Mouse (Mus musculus): ENCODE measurements at regions not wholly inside any gene's neighbourhood (a gene's known extent, or its start where the extent isn't known, plus 50 kb on each side); places are given as distances from the start of the nearest gene placed in this dataset.

DNA sequence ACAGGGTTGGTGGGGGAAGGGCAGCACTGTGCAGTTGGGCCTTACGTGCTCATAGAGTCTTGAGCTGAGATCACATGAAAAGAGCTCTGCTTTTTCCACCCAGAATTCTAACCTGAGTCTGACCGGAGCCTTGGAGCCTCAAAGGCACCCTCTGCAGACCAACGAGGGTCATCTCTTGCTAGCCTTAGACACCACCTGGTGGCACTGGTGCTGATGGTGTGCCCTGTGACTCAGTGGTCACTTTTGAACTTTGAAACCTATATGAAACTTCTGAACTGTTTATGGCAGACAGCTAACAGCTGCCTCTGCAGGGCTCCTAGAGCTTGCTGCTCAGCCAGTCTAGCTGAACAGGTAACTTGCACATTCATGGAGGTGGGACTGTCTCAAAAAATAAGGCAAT is 118.5 kb downstream of the Zfp706 start:
- no peak for DNase-seq (ENCODE audit: low spot score in 2 of 2)

DNA sequence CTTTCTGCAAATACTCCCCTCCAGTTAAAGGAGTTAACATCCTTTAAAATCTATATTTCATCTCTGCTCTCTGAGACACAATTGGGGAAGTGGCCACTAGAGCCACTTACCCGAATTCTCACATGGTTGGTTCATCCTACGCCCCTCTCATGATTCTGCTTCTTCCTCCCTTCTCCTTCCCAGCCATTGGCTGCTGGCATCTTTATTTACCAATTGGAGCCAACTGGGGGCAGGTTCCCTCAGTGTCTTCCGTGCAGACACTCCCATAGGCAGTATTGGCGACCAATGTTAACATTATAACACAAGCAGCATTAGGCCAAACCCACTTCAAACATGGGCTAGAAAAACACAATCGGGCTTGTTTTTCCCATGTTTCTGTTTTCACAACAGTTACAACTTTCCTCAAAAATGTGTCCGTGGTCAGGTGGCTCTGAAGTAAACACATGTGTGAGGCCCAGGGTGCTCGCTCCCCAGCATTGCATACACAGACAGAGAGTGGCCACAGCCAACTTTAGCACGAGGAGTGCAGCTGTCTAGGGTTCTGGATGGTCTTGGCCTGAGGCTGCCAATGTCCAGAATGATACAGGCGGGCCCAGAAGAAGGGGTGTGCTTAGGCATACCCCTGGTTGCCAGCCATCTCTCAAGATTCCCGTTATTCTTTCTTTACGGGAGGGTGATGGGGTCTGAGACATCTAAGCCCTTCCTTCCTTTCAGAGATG is 119.1 kb downstream of the Zfp706 start:
- DNase-seq (ENCODE audit: low spot score in 2 of 2) = no peak

DNA sequence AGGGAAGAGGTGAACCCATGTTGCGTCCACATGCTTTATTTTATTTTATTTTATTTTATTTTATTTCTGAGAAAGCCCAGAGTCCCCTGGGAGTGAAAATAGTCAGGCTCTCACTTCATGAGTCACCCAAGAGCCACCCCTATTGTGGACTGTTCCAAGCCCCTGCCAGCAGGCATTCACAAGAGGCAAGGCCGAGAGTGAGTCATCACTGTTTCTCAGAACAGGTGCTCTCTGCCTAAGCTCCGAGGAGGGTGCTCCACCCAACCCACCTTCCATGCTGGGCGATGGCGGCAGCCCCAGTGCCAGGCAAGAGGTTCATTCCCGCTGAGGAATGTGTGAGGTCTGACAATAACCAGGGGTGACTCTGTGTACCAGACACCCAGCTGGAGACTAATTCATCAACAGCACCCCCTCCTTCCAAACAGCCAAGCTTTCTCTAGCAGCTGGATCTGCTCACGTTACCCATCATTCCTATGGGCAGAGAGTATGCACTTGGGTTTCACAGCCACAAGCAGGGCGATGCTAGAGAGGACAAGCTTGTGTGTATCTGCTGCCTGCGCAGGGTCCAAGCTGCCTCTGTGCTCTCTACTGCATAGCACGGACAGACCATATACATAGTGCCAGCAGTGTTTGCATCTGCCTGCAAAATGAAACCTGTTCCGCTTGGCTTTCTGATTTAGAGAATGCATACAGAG is 122.8 kb downstream of the Zfp706 start:
- no peak for DNase-seq (ENCODE audit: low spot score in 2 of 2)

DNA sequence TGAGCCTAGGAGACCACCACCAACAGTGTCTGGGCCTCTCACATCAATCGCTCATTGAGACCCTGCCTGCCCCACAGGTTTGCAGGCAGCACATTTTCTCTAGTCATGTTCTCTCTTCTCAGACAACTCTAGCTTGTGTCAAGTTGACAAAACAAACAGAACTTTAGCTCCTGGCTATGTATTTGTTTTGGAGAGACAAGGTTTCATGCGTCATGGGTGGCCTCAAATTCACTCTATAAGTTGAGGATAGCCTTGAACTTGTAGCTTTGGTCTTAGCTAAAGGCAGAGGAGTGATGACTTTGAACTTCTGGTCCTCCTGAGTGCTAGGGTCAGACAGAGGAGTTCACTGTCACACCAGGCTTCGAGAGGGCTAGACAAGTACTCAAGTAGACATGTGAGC is 123.5 kb downstream of the Zfp706 start:
- DNase-seq (ENCODE audit: low spot score in 2 of 2) = no peak

DNA sequence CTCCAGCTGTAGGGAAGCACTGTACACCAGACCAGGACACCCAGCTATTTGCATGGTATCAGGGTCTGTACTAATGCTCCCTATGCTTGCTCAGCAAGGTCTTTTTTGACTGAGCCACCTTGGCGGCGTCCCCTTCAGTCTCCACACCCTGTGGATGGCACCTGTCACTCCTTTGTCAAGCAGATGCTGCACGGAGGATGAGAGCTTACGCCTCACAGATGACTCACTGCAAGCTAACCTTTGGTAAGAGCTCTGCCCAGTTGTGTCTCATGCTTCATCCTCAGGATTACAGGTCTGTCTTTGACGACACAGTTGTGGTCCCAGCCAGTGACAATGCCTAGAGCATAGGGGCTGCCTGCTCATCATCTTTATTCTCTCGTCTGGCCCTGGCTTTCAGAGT is 124.4 kb downstream of the Zfp706 start:
- no peak for DNase-seq (ENCODE audit: low spot score in 2 of 2)

DNA sequence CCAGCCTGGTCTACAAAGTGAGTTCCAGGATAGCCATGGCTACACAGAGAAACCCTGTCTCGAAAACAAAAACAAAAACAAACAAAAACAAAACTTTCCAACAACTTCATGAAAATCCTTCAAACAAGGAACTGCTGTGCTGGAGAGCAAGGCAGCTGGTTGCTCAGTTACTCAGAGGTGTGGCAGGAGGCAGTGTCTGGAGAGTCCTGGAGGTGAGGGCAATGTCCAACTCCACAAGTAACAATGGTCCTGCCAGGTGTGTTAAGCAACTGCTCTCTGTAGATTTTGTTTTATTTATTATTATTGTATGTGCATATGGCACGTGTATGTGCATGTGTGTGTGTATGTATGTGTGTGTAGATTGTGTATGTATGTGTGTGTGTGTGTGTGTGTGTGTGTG is 126.0 kb downstream of the Zfp706 start:
- no peak for DNase-seq (ENCODE audit: low spot score in 2 of 2)

DNA sequence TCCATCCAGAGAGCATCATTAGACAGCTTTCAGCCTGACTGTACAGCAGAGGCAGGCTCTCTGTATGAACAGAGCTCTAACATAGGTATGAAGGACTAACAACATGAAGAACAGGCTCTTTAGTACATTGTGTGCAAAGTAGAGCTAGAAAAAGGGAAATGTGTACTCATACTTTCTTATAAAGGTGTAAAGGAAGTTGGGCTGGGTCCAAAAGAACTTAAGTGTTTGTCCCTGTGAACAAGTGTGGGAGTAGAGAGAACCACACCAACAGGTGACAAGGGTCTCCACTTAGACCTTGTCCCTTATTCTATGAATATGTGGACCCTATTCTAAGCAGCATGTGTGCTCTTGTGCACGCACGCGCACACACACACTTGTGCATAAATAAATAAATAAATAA is 127.0 kb downstream of the Zfp706 start:
- no peak for DNase-seq (ENCODE audit: low spot score in 2 of 2)

DNA sequence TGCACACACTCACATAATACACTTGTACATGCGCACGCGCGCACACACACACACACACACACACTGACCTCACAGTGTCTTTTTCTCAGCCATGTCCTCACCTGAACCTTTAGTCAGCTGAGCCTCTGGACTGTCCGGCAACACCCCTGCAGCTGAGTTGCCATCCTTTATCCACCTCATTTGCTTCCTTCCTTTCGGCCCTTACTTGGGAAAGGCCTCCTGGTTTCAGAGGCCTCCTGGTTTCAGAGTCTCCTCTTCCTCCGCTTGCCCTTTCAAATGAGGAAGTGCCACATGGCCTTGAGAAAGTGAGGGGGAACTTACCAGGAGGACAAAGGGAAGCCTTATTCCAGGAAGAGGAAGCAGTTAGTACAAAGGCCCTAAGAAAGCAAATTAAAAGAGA is 128.0 kb downstream of the Zfp706 start:
- no peak for DNase-seq (ENCODE audit: low spot score in 2 of 2)

DNA sequence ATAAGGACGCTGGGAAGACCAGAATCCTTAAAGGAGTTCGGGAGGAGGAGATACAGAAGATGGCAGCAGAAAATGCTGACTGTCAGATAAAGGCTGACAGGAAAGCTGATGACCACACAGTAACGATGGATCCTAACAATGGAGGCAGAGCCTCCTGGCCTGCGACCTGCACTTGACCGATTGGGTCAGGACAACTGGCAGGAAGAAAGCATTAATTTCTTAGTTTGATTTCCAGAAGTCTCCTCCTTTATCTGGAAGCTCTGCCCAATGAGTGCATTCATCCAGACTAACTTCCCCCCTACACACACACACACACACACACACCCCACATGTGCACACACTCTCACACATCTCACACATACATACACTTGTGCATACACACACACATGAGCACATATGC is 128.6 kb downstream of the Zfp706 start:
- no peak for DNase-seq (ENCODE audit: low spot score in 2 of 2)

DNA sequence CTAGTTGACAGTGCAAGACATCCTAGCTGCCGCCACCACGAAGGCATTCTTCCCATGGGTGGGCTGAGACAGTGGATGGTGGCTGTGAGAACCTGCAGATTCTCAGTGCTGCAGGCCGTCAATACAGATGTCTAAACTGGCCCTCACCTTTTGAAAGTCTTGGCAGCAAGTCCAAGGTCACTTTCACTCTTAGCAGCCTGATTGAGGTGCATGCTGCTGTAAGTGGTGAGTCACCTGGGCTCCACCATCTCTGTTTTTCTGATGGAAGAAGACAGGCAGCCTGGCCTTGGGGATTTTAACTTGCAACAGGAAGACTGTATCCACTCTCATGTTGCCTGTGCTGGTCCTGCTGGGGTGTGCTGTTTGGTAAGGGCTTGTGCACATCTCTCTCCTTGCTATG is 129.3 kb downstream of the Zfp706 start:
- DNase-seq (ENCODE audit: low spot score in 2 of 2) = no peak

DNA sequence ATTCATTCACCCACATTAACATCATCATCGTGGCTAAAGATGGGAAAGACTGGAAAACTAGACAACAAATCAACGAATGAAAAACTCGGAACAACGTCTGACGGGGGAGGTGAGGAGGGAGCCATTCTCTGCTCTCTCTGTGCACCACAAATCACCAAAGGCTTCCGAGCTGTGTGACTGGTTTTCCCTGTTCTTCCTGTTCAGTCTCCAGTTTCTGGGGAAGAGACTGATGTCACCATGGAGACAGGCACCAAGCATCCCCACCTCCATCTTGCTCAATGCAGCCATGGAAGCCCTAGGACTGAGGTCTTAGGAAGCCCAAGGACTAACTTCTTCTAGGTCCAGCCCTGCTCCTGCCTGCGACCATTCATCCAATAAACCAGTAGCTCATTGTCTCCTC is 130.1 kb downstream of the Zfp706 start:
- DNase-seq (ENCODE audit: low spot score in 2 of 2) = no peak

DNA sequence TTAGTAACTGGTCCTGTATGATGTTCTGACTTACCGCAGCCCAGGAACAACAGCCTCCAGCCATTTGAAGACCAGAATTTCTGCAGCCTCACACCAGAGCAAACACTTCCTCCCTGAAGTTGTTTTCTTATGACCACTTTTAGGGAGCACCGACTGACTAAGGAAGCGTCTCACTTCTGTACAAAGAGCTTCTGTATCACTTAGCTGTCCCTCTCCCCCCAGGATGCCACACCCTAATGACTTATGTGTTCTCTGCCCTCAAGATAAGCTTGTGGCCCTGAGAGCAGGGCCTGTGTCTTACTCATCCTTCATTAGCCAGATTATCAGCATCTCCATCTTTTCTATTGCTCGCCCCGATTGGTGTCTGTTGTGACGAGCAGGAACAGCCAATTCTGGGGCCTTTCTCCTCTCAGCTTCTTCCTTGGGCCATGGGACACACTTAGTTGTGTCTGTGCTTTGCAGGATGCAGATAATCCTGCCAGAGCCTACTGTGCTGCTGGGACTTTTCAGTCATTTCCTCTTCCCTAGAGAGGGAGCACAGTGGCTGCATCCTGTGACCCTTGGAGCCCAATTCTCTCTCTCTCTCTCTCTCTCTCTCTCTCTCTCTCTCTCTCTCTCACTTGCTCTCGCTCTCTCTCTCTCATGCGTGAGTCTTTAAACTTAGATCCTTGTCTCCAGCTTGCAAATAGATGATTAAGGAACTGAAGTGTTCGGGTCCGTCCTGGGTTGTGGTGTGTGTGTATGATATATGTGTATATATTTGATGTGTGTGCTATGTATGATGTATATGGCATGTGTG is 131.4 kb downstream of the Zfp706 start:
- no peak for DNase-seq (ENCODE audit: low spot score in 2 of 2)

DNA sequence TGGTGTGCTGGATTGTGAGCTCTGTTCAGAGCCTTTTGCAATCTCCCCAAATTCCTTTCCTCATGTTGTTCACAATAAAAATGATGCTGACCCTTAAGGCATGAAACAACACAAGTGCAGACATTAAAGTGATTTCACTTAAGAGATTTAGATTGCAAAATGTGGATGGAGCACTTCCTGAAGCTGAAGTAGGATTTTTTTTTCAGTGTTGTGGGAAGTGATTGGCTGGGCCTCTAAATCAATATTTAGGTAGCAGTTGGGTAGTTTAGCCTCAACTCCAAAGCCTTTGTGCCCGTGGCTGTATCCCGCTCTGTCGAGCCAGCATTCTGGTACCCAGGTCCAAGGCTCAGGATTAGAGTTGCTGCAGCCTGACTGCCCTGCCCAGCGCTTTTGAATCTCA is 133.0 kb downstream of the Zfp706 start:
- DNase-seq (ENCODE audit: low spot score in 2 of 2) = no peak

DNA sequence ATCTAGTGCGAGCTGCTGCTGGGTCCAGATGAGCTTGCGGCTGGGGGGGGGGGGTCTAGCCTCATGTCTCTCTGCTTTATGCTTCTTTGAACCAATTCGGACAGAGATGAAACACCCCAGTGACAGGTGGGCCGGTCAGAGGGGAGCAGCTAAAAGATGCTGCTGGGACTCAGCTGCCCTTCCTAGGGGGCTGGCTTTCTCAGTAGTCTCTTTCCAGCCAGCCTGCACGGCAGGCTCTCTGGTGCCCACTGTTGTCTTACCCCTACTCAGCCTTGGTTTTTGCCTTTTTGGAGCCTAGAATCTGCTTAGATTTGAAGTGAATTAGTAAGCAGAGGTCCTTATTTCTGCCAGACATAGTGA is 133.7 kb downstream of the Zfp706 start:
- DNase-seq (ENCODE audit: low spot score in 2 of 2) = no peak

DNA sequence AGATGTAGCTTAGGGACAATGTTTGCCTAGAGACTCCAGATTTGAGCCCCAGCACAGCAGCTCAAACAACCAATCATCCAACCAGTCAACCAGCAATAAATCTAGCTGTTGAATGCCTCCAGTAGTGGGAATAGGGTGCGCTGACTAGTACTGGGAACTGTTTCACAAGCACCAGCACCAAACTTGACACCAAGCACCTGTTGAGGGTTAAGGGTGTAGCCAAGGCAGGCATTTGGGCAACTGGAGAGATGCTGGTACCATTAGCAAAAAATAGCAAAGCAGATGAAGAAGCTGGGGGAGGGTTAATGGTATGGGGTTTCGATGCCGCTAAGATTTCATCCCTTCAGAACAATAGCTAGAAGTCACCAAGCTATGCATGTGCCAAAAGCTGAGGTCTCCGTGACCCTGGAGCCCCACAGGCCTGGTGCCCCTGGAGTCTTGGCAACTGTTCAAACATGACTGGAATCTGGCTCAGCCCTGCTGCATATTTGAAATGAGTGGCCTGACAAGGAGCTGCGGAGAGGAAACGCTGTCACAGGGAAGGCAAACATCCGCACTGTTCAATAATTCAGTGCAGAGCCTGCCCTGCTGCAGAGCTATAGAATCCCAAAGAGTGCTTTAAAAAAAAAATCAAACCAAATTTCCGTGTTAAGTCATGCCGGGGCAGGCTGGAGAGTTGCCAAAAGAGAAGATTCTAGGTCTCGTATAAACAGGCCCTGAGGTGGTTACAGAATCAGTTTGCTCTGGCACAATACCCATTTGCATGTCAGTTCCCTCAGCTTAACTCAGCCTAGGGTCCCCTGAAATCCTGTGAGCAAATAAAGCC is 134.3 kb downstream of the Zfp706 start:
- no peak for DNase-seq (ENCODE audit: low spot score in 2 of 2)

DNA sequence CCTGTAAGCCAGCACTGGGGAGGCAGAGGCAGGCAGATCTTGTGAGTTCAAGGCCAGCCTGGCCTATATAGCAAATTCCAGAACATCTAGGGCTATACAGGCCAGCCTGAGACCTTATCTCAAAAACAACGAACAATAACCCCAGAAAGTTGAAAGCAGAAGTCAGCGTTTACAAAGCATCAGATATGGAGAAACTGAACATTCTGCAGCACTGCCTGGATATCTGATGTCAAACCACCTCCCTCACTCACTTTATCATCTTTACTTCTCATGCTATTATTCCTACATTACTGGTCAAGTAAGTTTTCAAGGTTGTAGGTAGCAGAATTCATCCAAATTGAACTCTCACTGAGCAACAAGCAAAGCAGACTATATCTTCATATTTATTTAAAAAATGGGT is 135.0 kb downstream of the Zfp706 start:
- DNase-seq (ENCODE audit: low spot score in 2 of 2) = no peak

DNA sequence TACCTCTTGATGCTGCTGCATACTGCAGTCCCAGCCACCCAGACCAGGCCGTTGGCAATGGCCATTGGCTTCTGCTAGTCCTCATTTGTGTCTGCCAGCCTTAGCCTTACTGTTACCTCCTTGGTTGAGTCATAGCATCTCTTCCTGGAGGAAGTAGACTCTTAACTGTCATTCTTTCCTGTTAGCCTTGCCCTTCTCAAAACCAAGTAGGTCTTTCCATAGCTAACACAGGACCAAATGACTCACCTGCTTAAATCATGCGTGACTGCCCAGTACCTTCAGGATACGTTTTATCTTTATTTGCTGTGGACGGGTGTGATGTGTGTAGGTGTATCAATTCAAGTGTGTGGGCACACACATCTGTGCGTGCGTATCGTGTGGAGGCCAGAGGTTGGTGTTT is 136.9 kb downstream of the Zfp706 start:
- no peak for DNase-seq (ENCODE audit: low spot score in 2 of 2)

DNA sequence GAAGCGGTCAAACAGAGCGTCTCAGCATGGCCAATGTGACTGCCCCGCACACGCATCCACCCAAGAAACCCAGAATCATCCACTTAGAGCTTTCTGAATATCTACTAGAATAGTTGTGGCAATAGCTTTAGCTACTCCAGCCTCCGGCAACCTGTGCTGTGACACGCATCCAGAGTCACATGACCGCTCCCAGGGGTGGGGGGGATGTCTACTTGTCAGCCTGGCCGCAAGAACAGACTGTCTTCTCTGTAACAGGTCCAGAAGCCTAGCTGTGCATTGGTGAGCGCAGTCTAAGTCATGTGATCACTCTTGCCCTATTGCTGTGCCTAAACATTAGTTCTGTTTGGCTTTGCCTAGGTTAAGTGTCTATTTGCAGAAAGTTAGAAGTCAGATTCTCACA is 137.5 kb downstream of the Zfp706 start:
- no peak for DNase-seq (ENCODE audit: low spot score in 2 of 2)

DNA sequence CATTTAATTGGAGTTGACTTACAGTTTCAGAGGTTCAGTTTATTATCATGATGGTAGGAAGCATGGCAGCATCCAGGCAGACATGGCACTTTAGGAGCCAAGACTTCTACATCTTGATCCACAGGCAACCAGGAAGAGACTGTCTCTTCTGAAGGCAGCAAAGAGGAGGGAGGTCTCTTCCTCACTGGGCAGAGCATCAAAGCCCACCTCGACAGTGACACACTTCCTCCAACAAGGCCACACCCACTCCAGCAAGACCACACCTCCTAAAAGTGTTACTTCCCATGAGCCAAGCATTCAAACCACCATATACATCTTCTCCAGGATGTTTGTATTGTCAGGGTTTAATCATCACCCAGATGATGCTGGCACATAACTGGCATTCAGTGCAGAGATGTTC is 141.5 kb downstream of the Zfp706 start:
- no peak for DNase-seq (ENCODE audit: low spot score in 2 of 2)

DNA sequence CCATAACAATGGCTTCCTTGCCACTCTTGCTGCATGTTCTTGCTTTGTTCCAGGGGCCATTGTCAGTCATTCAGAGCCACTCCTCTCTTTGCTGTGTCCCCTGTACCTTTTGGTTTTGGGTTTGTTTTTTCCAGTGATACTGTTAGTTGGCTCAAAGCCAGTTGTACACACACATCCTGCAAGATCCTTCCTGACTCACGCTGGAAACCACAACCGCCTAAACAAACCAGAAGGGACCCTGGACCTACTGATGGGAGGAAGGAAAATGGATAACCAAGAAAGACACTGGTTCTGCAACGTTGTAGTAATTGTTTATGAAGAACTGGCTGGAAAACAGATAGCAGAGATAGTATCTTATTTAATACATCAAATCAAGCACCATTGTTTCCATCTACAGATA is 142.2 kb downstream of the Zfp706 start:
- no peak for DNase-seq (ENCODE audit: low spot score in 2 of 2)

DNA sequence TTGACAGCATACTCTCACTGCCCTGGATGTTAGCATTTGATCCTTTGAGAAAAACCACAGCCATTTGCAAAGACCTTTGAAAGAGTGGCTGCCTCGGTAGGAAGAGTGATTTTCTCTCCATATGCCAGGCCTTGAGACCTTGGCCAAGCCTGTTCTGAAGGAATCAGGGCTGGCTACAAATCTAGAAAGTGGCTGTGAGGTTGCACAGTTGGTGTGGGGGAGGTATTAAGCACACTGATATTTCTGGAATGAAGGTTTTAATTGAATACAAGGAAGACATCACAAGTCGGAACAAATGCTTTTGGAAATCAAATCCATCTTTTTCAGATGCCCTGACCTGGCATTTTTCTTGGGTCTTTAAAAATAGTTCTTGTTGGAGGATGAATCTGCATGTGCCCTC is 143.5 kb downstream of the Zfp706 start:
- DNase-seq (ENCODE audit: low spot score in 2 of 2) = no peak

DNA sequence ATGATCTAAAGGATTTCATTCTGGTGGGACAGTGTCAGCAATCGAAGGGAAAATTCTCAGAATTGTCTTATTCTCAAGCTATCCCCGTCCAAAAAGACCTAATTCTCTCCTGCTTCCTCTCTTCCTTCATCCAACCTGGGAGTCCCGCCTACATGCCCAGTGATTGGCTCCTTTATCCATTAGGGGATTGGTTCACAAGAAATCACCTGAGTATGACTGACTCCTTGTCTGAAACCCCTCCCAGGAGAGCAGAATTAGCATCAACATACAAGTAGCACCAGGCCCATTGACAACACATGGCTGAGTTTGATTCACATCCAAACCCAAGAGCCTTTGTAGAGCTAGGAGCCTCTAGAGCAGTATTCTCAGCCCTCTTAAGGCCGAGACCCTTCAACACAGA is 148.9 kb downstream of the Zfp706 start:
- DNase-seq (ENCODE audit: low spot score in 2 of 2) = no peak

Measured in frontal cortex, postnatal 14 days (tissue).